Mouse (Mus musculus): ENCODE results near the gene Hnrnpm. TPM values are rescaled to one million over a fixed set of nuclear protein-coding genes. Genes with fewer than 3 reads are reported as not detected.
"Not testable (repeated sequence)": the region's sequence is repeated elsewhere in the genome, so short reads cannot be mapped to it uniquely, and the experiment has no call there.

Hnrnpm gene
- total RNA-seq (2015; ENCODE audit: low replicate concordance) (585 and 697 TPM in 2 replicates), total RNA-seq (2017; ENCODE audit: low replicate concordance) (520 and 703 TPM in 2 replicates)

GRCm38 (mm10) chr17:33686760-33687159, at the start of gene Hnrnpm:
Hnrnpm (minus strand) TSS chr17:33686860.
- ATAC-seq (replicated peaks; ENCODE audit: low FRiP score, poor library complexity, severe bottlenecking): no peak

- not testable (repeated sequence) for ATAC-seq (replicated peaks; ENCODE audit: low FRiP score, poor library complexity, severe bottlenecking)
These were observed 46.9 kb upstream of the Hnrnpm start for GRCm38 (mm10) chr17:33733526-33733925.

- not testable (repeated sequence) for ATAC-seq (replicated peaks; ENCODE audit: low FRiP score, poor library complexity, severe bottlenecking)
These were observed 46.0 kb upstream of the Hnrnpm start for GRCm38 (mm10) chr17:33732556-33733083.

GRCm38 (mm10) chr17:33729215-33729614, 42.6 kb upstream of the Hnrnpm start:
- 0 out of 2 replicates have a peak, but pooled peaks have one; percentile 63 for ATAC-seq (replicated peaks; ENCODE audit: low FRiP score, poor library complexity, severe bottlenecking)

GRCm38 (mm10) chr17:33728396-33728795, 41.7 kb upstream of the Hnrnpm start:
- no peak for ATAC-seq (replicated peaks; ENCODE audit: low FRiP score, poor library complexity, severe bottlenecking)

- ATAC-seq (replicated peaks; ENCODE audit: low FRiP score, poor library complexity, severe bottlenecking): no peak
These were observed 33.2 kb upstream of the Hnrnpm start for GRCm38 (mm10) chr17:33719736-33720378.

GRCm38 (mm10) chr17:33718944-33719725, 32.5 kb upstream of the Hnrnpm start:
- peak; percentile 5; the same call in 1 of the 2 replicates for ATAC-seq (replicated peaks; ENCODE audit: low FRiP score, poor library complexity, severe bottlenecking)

GRCm38 (mm10) chr17:33718384-33718881, 31.8 kb upstream of the Hnrnpm start, which contains the start of gene March2:
March2 (minus strand) TSS chr17:33718670.
- peak; percentile 93 for ATAC-seq (replicated peaks; ENCODE audit: low FRiP score, poor library complexity, severe bottlenecking)

GRCm38 (mm10) chr17:33717982-33718381, 31.3 kb upstream of the Hnrnpm start:
- no peak for ATAC-seq (replicated peaks; ENCODE audit: low FRiP score, poor library complexity, severe bottlenecking)

- ATAC-seq (replicated peaks; ENCODE audit: low FRiP score, poor library complexity, severe bottlenecking): no peak
These were observed 30.6 kb upstream of the Hnrnpm start for GRCm38 (mm10) chr17:33717246-33717645.

GRCm38 (mm10) chr17:33714779-33715178, 28.1 kb upstream of the Hnrnpm start:
- ATAC-seq (replicated peaks; ENCODE audit: low FRiP score, poor library complexity, severe bottlenecking): peak; percentile 69

- peak; percentile 84 for ATAC-seq (replicated peaks; ENCODE audit: low FRiP score, poor library complexity, severe bottlenecking)
These were observed 26.6 kb upstream of the Hnrnpm start for GRCm38 (mm10) chr17:33713271-33713670.

- no peak for ATAC-seq (replicated peaks; ENCODE audit: low FRiP score, poor library complexity, severe bottlenecking)
These were observed 23.2 kb upstream of the Hnrnpm start for GRCm38 (mm10) chr17:33709834-33710233.

- no peak for ATAC-seq (replicated peaks; ENCODE audit: low FRiP score, poor library complexity, severe bottlenecking)
These were observed 16.4 kb upstream of the Hnrnpm start for GRCm38 (mm10) chr17:33703091-33703490.

GRCm38 (mm10) chr17:33702178-33702577, 15.5 kb upstream of the Hnrnpm start:
- no peak for ATAC-seq (replicated peaks; ENCODE audit: low FRiP score, poor library complexity, severe bottlenecking)

- no peak for ATAC-seq (replicated peaks; ENCODE audit: low FRiP score, poor library complexity, severe bottlenecking)
These were observed 8.8 kb upstream of the Hnrnpm start for GRCm38 (mm10) chr17:33695471-33695870.

- ATAC-seq (replicated peaks; ENCODE audit: low FRiP score, poor library complexity, severe bottlenecking): peak; percentile 95
These were observed 1.4 kb downstream of the Hnrnpm start for GRCm38 (mm10) chr17:33685249-33685653.

- peak; percentile 67 for ATAC-seq (replicated peaks; ENCODE audit: low FRiP score, poor library complexity, severe bottlenecking)
These were observed 1.9 kb downstream of the Hnrnpm start for GRCm38 (mm10) chr17:33684671-33685231.

- ATAC-seq (replicated peaks; ENCODE audit: low FRiP score, poor library complexity, severe bottlenecking): no peak
These were observed 4.9 kb downstream of the Hnrnpm start for GRCm38 (mm10) chr17:33681767-33682166.

- ATAC-seq (replicated peaks; ENCODE audit: low FRiP score, poor library complexity, severe bottlenecking): no peak
These were observed 7.9 kb downstream of the Hnrnpm start for GRCm38 (mm10) chr17:33678771-33679170.
